Mouse (Mus musculus): ENCODE measurements at regions not wholly inside any gene's neighbourhood (a gene's known extent, or its start where the extent isn't known, plus 50 kb on each side); places are given as distances from the start of the nearest gene placed in this dataset.

- TF ChIP-seq POLR2A (IDR thresholded peaks at IDR 0.05; ENCODE audit: borderline replicate concordance, extremely low read depth, low read depth, low read length): no peak
- TF ChIP-seq CTCF (IDR thresholded peaks at IDR 0.05; ENCODE audit: insufficient read depth, low read length): peak; percentile 69
Measured at GRCm38 (mm10) chr16:50756696-50757095, 165.7 kb upstream of the Ccdc54 start.

All from lung, adult 2 months (tissue).